Mouse (Mus musculus) spleen, adult 2 months (tissue): ENCODE measurements around the gene Dcaf5. TPM values are rescaled to one million over a fixed set of nuclear protein-coding genes. Genes with fewer than 3 reads are reported as not detected.

Experiments
- DNase-seq, 2 experiments: peaks; one replicate each; pipeline versions ENCODE4 v3.0.0 to v3.0.0-alpha.2; 2012 to 2021; ENCODE audit warnings: low spot score in 2 of 2, low read depth in 1 of 2
- H3K27ac ChIP-seq: fragments of 200-500 bp; 2 replicates; pipeline ENCODE4 v1.5.1; 2012; ENCODE audit warnings: low read length, inconsistent platforms; ENCODE audit not compliant: insufficient read depth
- H3K27me3 ChIP-seq: fragments of 200-500 bp; 2 replicates; pipeline ENCODE4 v1.6.1; 2012; ENCODE audit warnings: mild to moderate bottlenecking, moderate library complexity, low read length, inconsistent platforms; ENCODE audit not compliant: control insufficient read depth, insufficient read depth
- H3K36me3 ChIP-seq: fragments of 200-500 bp; 2 replicates; pipeline ENCODE4 v1.6.1; 2012; ENCODE audit warnings: mild to moderate bottlenecking, low read length, inconsistent platforms; ENCODE audit not compliant: control insufficient read depth, insufficient read depth
- H3K4me1 ChIP-seq: fragments of 200-500 bp; 2 replicates; pipeline ENCODE4 v1.6.1; 2011; ENCODE audit warnings: inconsistent platforms; ENCODE audit not compliant: control insufficient read depth, insufficient read depth, insufficient read length
- H3K4me3 ChIP-seq: fragments of 200-500 bp; 2 replicates; pipeline ENCODE4 v1.5.1; 2011; ENCODE audit warnings: mild to moderate bottlenecking, inconsistent platforms; ENCODE audit not compliant: insufficient read depth, insufficient read length; ENCODE audit errors: extremely low read depth
- CTCF ChIP-seq: fragments of 200-500 bp; IDR thresholded peaks from 2 replicates; pipeline ENCODE4 v1.5.1; 2011; ENCODE audit warnings: mild to moderate bottlenecking, inconsistent platforms; ENCODE audit not compliant: insufficient read depth, insufficient read length, insufficient replicate concordance; ENCODE audit errors: extremely low read depth
- POLR2A ChIP-seq: fragments of 200-500 bp; IDR thresholded peaks from 2 replicates; pipeline ENCODE4 v1.6.1; 2011; ENCODE audit warnings: low read depth, low read length, inconsistent platforms
- WGBS: fragments of 180-500 bp; shearing (Covaris S2); methylation state at CpG from one replicate; pipeline ENCODE4 v1.1.7; 2018; 5-methylcytosine and 5-hydroxymethylcytosine counted together
- polyA plus RNA-seq: library from polyadenylated mRNA; depleted of rRNA; stranded (reverse); fragments of >200 nt; gene quantifications from 2 replicates; pipeline ENCODE4 v1.2.3, GENCODE M21; 2012; rRNA removed

Gene Dcaf5
- polyA plus RNA-seq, 1 experiment: 14.6 TPM

DNA sequence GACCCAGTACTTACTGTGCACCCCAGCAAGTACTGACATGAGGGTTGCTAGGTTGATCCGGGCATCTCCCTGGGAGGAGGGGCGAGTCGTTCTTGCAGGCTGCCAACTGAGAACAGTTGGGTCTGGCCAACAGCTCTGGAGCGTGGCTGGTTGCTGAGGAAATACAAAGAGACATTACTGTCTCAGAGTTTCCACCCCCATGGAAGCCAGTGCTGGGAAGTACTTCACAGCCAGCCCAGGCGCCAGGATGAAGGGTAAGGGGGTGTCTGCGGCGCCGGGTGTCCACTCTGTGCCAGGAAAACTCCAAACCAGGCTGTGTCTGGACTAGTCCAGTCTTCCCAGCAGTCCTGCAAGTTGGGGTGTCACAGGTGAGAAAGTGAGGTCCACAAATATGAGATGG, 145.4 kb downstream of the Dcaf5 start:
- no peak overlapping the region for H3K4me3 ChIP-seq
- DNase-seq: no peak
- no peaks in the 10 kb centered on the region for H3K27me3 ChIP-seq
- 89% methylated on average over 8 of the region's 8 CpGs for WGBS
- TF ChIP-seq CTCF (no peak), POLR2A (no peak)
- no peaks in the 10 kb centered on the region for H3K36me3 ChIP-seq
- no peaks in the 10 kb centered on the region for H3K4me1 ChIP-seq
- no peak overlapping the region for H3K27ac ChIP-seq

- no peak for DNase-seq
- no peak for TF ChIP-seq POLR2A
- TF ChIP-seq CTCF: no peak
- Histone ChIP-seq H3K4me1 (no peaks in the 10 kb centered on the region), H3K27me3 (no peaks in the 10 kb centered on the region), H3K4me3 (no peak overlapping the region), H3K36me3 (no peaks in the 10 kb centered on the region), H3K27ac (no peak overlapping the region)
- WGBS: 80% methylated on average over 4 of the region's 4 CpGs
These were observed 145.9 kb downstream of the Dcaf5 start for GRCm38 (mm10) chr12:80290483-80290882.

GRCm38 (mm10) chr12:80289722-80290121, 146.7 kb downstream of the Dcaf5 start:
- no peaks in the 10 kb centered on the region for H3K36me3 ChIP-seq
- H3K27me3 ChIP-seq: no peaks in the 10 kb centered on the region
- no peak for DNase-seq
- no peaks in the 10 kb centered on the region for H3K4me1 ChIP-seq
- no peak overlapping the region for H3K27ac ChIP-seq
- TF ChIP-seq CTCF (no peak), POLR2A (no peak)
- H3K4me3 ChIP-seq: no peak overlapping the region
- 23% methylated on average over 3 of the region's 3 CpGs for WGBS

DNA sequence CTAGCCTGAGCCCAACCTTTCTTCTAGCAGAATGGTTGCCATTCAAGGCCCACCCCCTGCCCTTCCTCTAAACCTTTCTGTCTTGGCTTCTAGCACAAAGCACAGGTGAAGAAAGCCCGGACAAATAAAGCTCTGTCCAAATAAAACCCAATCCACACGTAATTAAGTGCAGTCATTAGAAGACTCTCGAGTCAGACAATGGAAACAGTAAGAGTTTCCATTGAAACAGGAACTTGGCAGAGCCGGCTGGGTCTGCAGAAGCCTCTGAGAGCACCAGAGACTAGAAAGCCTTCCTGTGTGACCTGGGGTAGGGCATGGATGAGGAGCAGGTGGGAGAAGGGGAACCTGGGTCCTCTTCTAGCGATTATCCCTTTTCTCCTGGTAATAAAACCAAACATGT, 150.5 kb downstream of the Dcaf5 start:
- no peak for DNase-seq
- no peaks in the 10 kb centered on the region for H3K27me3 ChIP-seq
- WGBS: 26% methylated on average over 5 of the region's 5 CpGs
- H3K4me1 ChIP-seq: no peaks in the 10 kb centered on the region
- no peaks in the 10 kb centered on the region for H3K36me3 ChIP-seq
- TF ChIP-seq POLR2A (no peak), CTCF (no peak)
- no peak overlapping the region for H3K27ac ChIP-seq
- H3K4me3 ChIP-seq: no peak overlapping the region

Other genes with a start within 250 kb of the Dcaf5 start
- gene Actn1, start 176.2 kb downstream of the Dcaf5 start, polyA plus RNA-seq: 81.7 and 84.7 TPM in 2 replicates
- gene Exd2, start 26.5 kb upstream of the Dcaf5 start, polyA plus RNA-seq: 7.7 and 8.0 TPM in 2 replicates
- gene Galnt16, start 81.7 kb upstream of the Dcaf5 start, polyA plus RNA-seq: 1.0 and 1.2 TPM in 2 replicates
- gene Slc39a9, start 207.3 kb upstream of the Dcaf5 start, polyA plus RNA-seq: 24.5 and 25.7 TPM in 2 replicates
- 14.4 and 19.4 TPM in 2 replicates for gene Erh, start 207.7 kb upstream of the Dcaf5 start, polyA plus RNA-seq